7 mouse cellular contexts compared by ENCODE assay signal in genomic region chr9:95405511-95405945, GRCm38 (mm10). TPM values are rescaled to one million over a fixed set of nuclear protein-coding genes. Genes with fewer than 3 reads are reported as not detected.
DNase-seq lines count a peak whose midpoint lies in the region; ATAC-seq and TF ChIP-seq lines count a peak whose summit lies in the region.

No protein-coding gene starts in this region.

- H3K9ac ChIP-seq in heart, embryonic 13.5 days, result peak overlapping the region; percentile 85
- peak overlapping the region; percentile 81 for H3K9ac ChIP-seq in kidney, embryonic 16.5 days (replicated peaks; ENCODE audit: low read length)
- peak overlapping the region; percentile 68 for H3K9ac ChIP-seq in limb, embryonic 15.5 days
- H3K9ac ChIP-seq in midbrain, embryonic 16.5 days (ENCODE audit: low read depth, low read length), result peak overlapping the region; percentile 83
- peak overlapping the region; percentile 76 for H3K9ac ChIP-seq in stomach, embryonic 16.5 days (ENCODE audit: low read length)

- peak; percentile 73 for TF ChIP-seq CTCF in embryonic fibroblast, embryonic 13.5 days (IDR thresholded peaks at IDR 0.05; ENCODE audit: borderline replicate concordance, insufficient read depth, low read length)

- TF ChIP-seq POLR2A in embryonic fibroblast, embryonic 13.5 days (IDR thresholded peaks at IDR 0.05; ENCODE audit: low read depth, low read length), result 0 out of 2 replicates have a peak, but pooled peaks have one; percentile 6

- H3K27ac ChIP-seq in embryonic fibroblast, embryonic 13.5 days (ENCODE audit: insufficient read depth, low read length), result no peak overlapping the region
- no peak overlapping the region for H3K27ac ChIP-seq in heart, embryonic 13.5 days (replicated peaks)
- H3K27ac ChIP-seq in kidney, embryonic 16.5 days (ENCODE audit: low read length), result no peak overlapping the region
- peak overlapping the region; percentile 86 for H3K27ac ChIP-seq in limb, embryonic 15.5 days
- H3K27ac ChIP-seq in midbrain, embryonic 16.5 days (ENCODE audit: low read length), result peak overlapping the region; percentile 90
- H3K27ac ChIP-seq in stomach, embryonic 16.5 days (ENCODE audit: low read length), result no peak overlapping the region

- 3% methylated on average over 30 of the region's 30 CpGs for WGBS in heart, embryonic 13.5 days
- under 1% methylated on average over 30 of the region's 30 CpGs for WGBS in kidney, embryonic 16.5 days
- 0% methylated on average over 30 of the region's 30 CpGs for WGBS in limb, embryonic 15.5 days
- 2% methylated on average over 24 of the region's 30 CpGs for WGBS in midbrain, embryonic 16.5 days
- WGBS in stomach, embryonic 16.5 days, result under 1% methylated on average over 27 of the region's 30 CpGs

- ATAC-seq in heart, embryonic 13.5 days (ENCODE audit: extremely low read depth, insufficient number of reproducible peaks, low FRiP score, low TSS enrichment), result no peak
- peak; percentile 20 for ATAC-seq in kidney, embryonic 16.5 days (ENCODE audit: low FRiP score, low TSS enrichment)
- ATAC-seq in limb, embryonic 15.5 days (ENCODE audit: insufficient number of reproducible peaks, low FRiP score, low TSS enrichment, low read depth), result peak; percentile 9; the same call in 1 of the 2 replicates
- peak; percentile 50 for ATAC-seq in midbrain, embryonic 16.5 days
- peak; percentile 28; the same call in 1 of the 2 replicates for ATAC-seq in stomach, embryonic 16.5 days (ENCODE audit: insufficient read depth, low FRiP score)

- H3K9me3 ChIP-seq in heart, embryonic 13.5 days, result no peaks in the 10 kb centered on the region
- no peaks in the 10 kb centered on the region for H3K9me3 ChIP-seq in kidney, embryonic 16.5 days (ENCODE audit: low read length)
- H3K9me3 ChIP-seq in limb, embryonic 15.5 days, result no peaks in the 10 kb centered on the region
- H3K9me3 ChIP-seq in midbrain, embryonic 16.5 days (replicated peaks; ENCODE audit: control insufficient read depth, low read length, poor library complexity, severe bottlenecking), result no peaks in the 10 kb centered on the region
- H3K9me3 ChIP-seq in stomach, embryonic 16.5 days (replicated peaks; ENCODE audit: control insufficient read depth, low read length), result no peaks in the 10 kb centered on the region

- H3K27me3 ChIP-seq in heart, embryonic 13.5 days (replicated peaks), result peaks cover 32% of the 10 kb centered on the region
- 0 out of 2 replicates have a peak, but pooled peaks cover 2% of the 10 kb centered on the region for H3K27me3 ChIP-seq in kidney, embryonic 16.5 days (ENCODE audit: insufficient read depth, low read length)
- no peaks in the 10 kb centered on the region; the same call in 1 of the 2 replicates for H3K27me3 ChIP-seq in limb, embryonic 15.5 days
- no peaks in the 10 kb centered on the region; the same call in 1 of the 2 replicates for H3K27me3 ChIP-seq in midbrain, embryonic 16.5 days (ENCODE audit: control insufficient read depth, insufficient read depth, low read depth, low read length)
- H3K27me3 ChIP-seq in stomach, embryonic 16.5 days (ENCODE audit: control insufficient read depth, insufficient read depth, low read length), result peaks cover 16% of the 10 kb centered on the region; the same call in 1 of the 2 replicates

- 0 out of 2 replicates have a peak, but pooled peaks cover 3% of the 10 kb centered on the region for H3K4me1 ChIP-seq in embryonic fibroblast, embryonic 13.5 days (ENCODE audit: control insufficient read depth, insufficient read depth, low read length)
- H3K4me1 ChIP-seq in heart, embryonic 13.5 days, result peaks cover 22% of the 10 kb centered on the region
- peaks cover 24% of the 10 kb centered on the region for H3K4me1 ChIP-seq in kidney, embryonic 16.5 days (ENCODE audit: insufficient read depth, low read length)
- H3K4me1 ChIP-seq in limb, embryonic 15.5 days, result peaks cover 21% of the 10 kb centered on the region
- peaks cover 26% of the 10 kb centered on the region for H3K4me1 ChIP-seq in midbrain, embryonic 16.5 days (ENCODE audit: control insufficient read depth, insufficient read depth, low read length)
- peaks cover 4% of the 10 kb centered on the region for H3K4me1 ChIP-seq in stomach, embryonic 16.5 days (ENCODE audit: control insufficient read depth, insufficient read depth, low read length)

- peak; percentile 92 to 94 for DNase-seq in adrenal gland, postnatal 36 days

- H3K4me2 ChIP-seq in heart, embryonic 13.5 days, result peak overlapping the region; percentile 99
- peak overlapping the region; percentile 93 for H3K4me2 ChIP-seq in kidney, embryonic 16.5 days (replicated peaks; ENCODE audit: low read depth, low read length)
- H3K4me2 ChIP-seq in limb, embryonic 15.5 days, result peak overlapping the region; percentile 96
- H3K4me2 ChIP-seq in midbrain, embryonic 16.5 days (ENCODE audit: low read length), result peak overlapping the region; percentile 86
- H3K4me2 ChIP-seq in stomach, embryonic 16.5 days (ENCODE audit: low read depth, low read length), result peak overlapping the region; percentile 88

- H3K4me3 ChIP-seq in embryonic fibroblast, embryonic 13.5 days (ENCODE audit: insufficient read depth, low read length), result peak overlapping the region; percentile 40
- peak overlapping the region; percentile 79 for H3K4me3 ChIP-seq in heart, embryonic 13.5 days
- H3K4me3 ChIP-seq in kidney, embryonic 16.5 days (ENCODE audit: low read length), result peak overlapping the region; percentile 56
- peak overlapping the region; percentile 71 for H3K4me3 ChIP-seq in limb, embryonic 15.5 days
- H3K4me3 ChIP-seq in midbrain, embryonic 16.5 days (ENCODE audit: low read depth, low read length), result peak overlapping the region; percentile 91
- peak overlapping the region; percentile 66 for H3K4me3 ChIP-seq in stomach, embryonic 16.5 days (replicated peaks; ENCODE audit: low read length)

- no peaks in the 10 kb centered on the region for H3K36me3 ChIP-seq in heart, embryonic 13.5 days
- no peaks in the 10 kb centered on the region for H3K36me3 ChIP-seq in kidney, embryonic 16.5 days (ENCODE audit: insufficient read depth, low read length)
- H3K36me3 ChIP-seq in limb, embryonic 15.5 days, result no peaks in the 10 kb centered on the region
- H3K36me3 ChIP-seq in midbrain, embryonic 16.5 days (ENCODE audit: control insufficient read depth, insufficient read depth, low read length), result no peaks in the 10 kb centered on the region
- no peaks in the 10 kb centered on the region for H3K36me3 ChIP-seq in stomach, embryonic 16.5 days (ENCODE audit: control insufficient read depth, insufficient read depth, low read length)

RNA-seq across cellular contexts. Expression of gene Chst2, which starts 1.0 kb away (rescaled TPM):
- 10 to 100 TPM; 24.6 to 41.4 TPM for total RNA-seq in adrenal gland, postnatal 36 days (2021)
- 20.0 and 21.5 TPM in 2 replicates for polyA plus RNA-seq in embryonic fibroblast, embryonic 13.5 days (2011; ENCODE audit: insufficient read length, low read depth, missing spikeins)
- 1.8 and 1.9 TPM in 2 replicates for polyA plus RNA-seq in heart, embryonic 13.5 days (2015; fragmentation: Nextera tagmentation; extraction: Ambion mirVana)
- 6.6 and 7.2 TPM in 2 replicates for polyA plus RNA-seq in kidney, embryonic 16.5 days (2015; fragmentation: Nextera tagmentation; extraction: Ambion mirVana)
- 8.8 and 10.3 TPM in 2 replicates for polyA plus RNA-seq in limb, embryonic 15.5 days (2015; fragmentation: Nextera tagmentation; extraction: Ambion mirVana)
- 26.5 and 26.7 TPM in 2 replicates for polyA plus RNA-seq in midbrain, embryonic 16.5 days (2015; fragmentation: Nextera tagmentation; extraction: Ambion mirVana)
- polyA plus RNA-seq in stomach, embryonic 16.5 days (2015; fragmentation: Nextera tagmentation; extraction: Ambion mirVana), result 5.0 and 5.9 TPM in 2 replicates

Comparison
In these comparisons a context has a peak if more than half of its experiments do, and no peak if none do; other contexts are left out.
1. H3K27ac ChIP-seq: peak in limb, embryonic 15.5 days (single experiment) and midbrain, embryonic 16.5 days (single experiment); none in embryonic fibroblast, embryonic 13.5 days (single experiment), heart, embryonic 13.5 days (single experiment), kidney, embryonic 16.5 days (single experiment) and stomach, embryonic 16.5 days (single experiment).
2. H3K4me3 ChIP-seq: peak in every context shown above with its lines; median percentile 91 in midbrain, embryonic 16.5 days; 79 in heart, embryonic 13.5 days; 71 in limb, embryonic 15.5 days; 66 in stomach, embryonic 16.5 days; 56 in kidney, embryonic 16.5 days; 40 in embryonic fibroblast, embryonic 13.5 days.
3. Peak in every context shown above with its lines, with median percentiles within 50 percentile points of each other: H3K4me2 ChIP-seq and H3K9ac ChIP-seq.